Mouse (Mus musculus): ENCODE results near the gene Asz1.

Gene Asz1

GRCm38 (mm10) chr6:18108934-18109333 lies at the start of gene Asz1:
Asz1 (minus strand) TSS chr6:18109061.
- TF ChIP-seq GATA4 (IDR thresholded peaks at IDR 0.05; ENCODE audit: insufficient replicate concordance, low read length): no peak

DNA sequence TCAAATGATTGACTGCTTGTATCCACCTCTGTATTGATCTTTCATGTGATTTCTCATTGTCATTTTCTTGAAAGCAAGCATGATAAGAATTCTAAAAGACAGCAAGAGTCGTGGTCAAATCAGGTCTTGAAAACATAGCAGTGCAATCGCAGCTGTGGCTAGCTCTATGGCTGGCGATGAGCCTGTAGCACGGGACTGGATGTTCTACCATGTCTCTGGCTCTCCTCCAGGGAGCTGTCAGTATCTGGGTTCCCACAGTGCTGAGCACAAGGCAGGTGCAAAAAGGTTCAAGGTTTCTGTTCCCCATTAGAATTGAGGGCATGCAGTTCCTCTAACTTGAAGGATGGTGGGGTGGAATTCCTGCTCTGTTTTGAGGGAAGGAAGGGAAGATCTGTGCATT lies 44.2 kb upstream of the Asz1 start:
- no peak for TF ChIP-seq GATA4 (IDR thresholded peaks at IDR 0.05; ENCODE audit: insufficient replicate concordance, low read length)

DNA sequence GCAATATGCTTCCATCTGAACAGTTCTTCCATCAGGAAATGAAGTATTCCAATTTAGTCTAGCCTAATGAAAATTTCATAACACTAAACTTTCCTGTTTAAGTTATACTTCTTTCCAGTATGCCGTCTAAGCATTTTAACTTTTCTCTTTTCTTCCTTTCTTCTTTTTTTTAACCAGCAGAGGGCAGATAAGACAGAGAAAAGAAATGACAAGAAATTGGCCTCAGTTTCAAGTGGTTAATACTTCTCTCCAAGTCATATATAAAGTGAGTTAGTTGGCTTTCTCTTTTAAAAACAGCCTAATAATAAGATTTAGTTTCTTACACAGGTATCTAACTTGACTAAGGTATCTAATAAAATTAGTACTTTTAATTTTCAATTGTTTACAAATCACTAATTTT lies 26.4 kb upstream of the Asz1 start:
- no peak for TF ChIP-seq GATA4 (IDR thresholded peaks at IDR 0.05; ENCODE audit: insufficient replicate concordance, low read length)

GRCm38 (mm10) chr6:18128059-18128458 lies 19.2 kb upstream of the Asz1 start:
- no peak for TF ChIP-seq GATA4 (IDR thresholded peaks at IDR 0.05; ENCODE audit: insufficient replicate concordance, low read length)

- TF ChIP-seq GATA4 (IDR thresholded peaks at IDR 0.05; ENCODE audit: insufficient replicate concordance, low read length): no peak
Observed at GRCm38 (mm10) chr6:18127206-18127983, 18.5 kb upstream of the Asz1 start.

DNA sequence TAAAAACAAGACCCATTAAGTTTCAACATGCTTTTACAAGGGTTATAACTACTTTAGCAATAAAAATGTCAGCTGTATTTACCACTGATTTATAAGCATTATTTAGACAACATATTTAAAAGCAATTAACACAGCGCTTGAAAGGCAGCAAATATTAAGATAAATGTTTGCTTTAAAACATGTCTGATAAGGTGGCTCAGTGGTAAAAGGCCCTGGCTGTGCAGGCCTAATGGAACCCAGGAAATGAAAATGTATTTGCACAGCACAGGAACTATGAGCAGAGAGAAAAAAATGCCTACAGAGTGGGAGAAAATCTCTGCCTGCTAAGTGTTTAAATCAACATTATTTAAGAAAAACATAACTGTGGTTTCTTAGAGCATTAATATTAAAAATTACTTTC lies 12.0 kb downstream of the Asz1 start:
- no peak for TF ChIP-seq GATA4 (IDR thresholded peaks at IDR 0.05; ENCODE audit: insufficient replicate concordance, low read length)

GRCm38 (mm10) chr6:18089098-18089497 lies 19.8 kb downstream of the Asz1 start:
- no peak for TF ChIP-seq GATA4 (IDR thresholded peaks at IDR 0.05; ENCODE audit: insufficient replicate concordance, low read length)

DNA sequence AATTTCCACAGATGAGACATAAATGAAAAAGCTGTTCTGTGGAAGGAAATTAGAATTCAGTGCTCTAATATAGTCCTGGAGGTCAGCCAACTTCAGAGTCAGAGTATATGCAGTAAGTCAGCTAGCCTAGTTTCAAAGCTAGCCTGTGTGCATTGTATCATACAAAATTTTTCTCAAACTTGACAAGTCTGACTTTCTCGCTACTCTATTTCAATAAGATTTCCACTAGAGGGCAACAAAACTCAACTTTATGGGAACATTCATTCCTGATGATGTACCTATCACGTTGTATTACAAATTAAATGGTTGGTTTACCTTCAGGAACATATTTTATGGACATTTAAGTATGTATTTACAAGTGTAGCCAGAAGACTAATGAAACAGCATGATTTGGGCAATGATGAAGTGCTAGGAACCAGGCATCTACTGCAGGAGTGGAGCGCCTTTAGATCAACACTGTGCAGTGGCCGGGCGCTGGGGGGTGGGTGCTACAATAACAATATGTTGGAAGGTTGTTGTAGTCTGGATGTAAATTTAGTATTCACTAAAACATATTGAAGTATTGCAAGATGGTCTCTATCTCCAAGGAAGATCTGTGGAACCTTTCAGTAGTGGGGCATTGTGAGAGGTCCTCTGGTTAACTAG lies 21.6 kb downstream of the Asz1 start:
- TF ChIP-seq GATA4 (IDR thresholded peaks at IDR 0.05; ENCODE audit: insufficient replicate concordance, low read length): no peak

DNA sequence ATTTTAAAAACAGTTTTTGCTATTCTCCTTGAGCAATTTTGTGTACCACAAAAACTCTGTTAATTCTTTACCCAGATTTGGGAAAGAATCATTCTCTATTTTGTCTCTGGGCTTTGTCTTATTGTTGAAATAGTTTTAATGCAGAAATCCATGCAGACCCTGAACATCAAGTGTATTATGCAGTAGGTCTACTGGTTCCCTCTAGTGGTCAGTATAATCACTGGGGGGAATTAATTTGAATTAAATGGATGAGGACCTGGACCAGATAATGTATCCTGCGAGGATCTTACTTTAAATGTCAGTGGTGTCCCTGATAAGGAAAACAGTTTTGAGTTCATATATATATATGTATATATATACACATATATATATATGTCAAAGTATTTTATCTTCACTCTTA lies 30.2 kb downstream of the Asz1 start:
- no peak for TF ChIP-seq GATA4 (IDR thresholded peaks at IDR 0.05; ENCODE audit: insufficient replicate concordance, low read length)

DNA sequence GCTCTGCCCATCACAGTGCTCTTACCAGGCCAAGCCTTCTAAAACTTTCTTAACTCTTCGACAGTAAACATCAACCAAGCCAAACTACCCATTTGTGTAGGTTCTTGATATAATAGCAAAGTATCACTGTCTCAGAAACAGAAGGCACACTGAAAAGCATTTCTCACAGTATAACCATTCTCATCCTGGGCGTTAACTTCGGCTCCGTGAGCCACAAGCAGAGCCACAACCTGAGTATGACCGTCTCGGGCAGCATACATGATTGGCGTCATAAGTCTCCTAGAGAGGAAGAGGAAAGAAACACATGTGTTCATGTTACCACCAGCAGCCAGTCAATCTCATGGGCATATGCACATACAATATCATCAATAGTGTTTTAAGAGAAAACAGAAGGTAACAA lies 31.9 kb downstream of the Asz1 start:
- TF ChIP-seq GATA4 (IDR thresholded peaks at IDR 0.05; ENCODE audit: insufficient replicate concordance, low read length): no peak

- TF ChIP-seq GATA4 (IDR thresholded peaks at IDR 0.05; ENCODE audit: insufficient replicate concordance, low read length): 0 out of 2 replicates have a peak, but pooled peaks have one; percentile 23
Observed at GRCm38 (mm10) chr6:18076577-18076976, 32.3 kb downstream of the Asz1 start.

DNA sequence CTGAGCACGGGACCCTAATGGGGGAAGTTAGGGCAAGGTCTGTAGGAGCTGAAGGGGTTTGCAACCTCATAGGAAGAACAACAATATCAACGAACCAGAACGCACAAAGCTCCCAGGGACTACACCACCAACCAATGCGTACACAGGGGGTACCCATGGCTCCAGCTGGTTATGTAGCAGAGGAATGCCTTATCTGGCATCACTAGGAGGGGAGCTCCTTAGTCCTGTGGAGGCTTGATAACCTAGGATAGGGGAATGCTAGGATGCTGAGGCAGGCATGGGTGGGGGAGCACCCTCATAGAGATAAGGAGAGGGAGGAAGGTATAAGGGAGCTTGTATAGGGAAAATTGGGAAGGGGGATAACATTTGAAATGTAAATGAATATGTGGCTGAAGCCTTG lies 51.0 kb downstream of the Asz1 start:
- no peak for TF ChIP-seq GATA4 (IDR thresholded peaks at IDR 0.05; ENCODE audit: insufficient replicate concordance, low read length)

GRCm38 (mm10) chr6:18051702-18052101 lies 57.2 kb downstream of the Asz1 start:
- TF ChIP-seq GATA4 (IDR thresholded peaks at IDR 0.05; ENCODE audit: insufficient replicate concordance, low read length): no peak

- TF ChIP-seq GATA4 (IDR thresholded peaks at IDR 0.05; ENCODE audit: insufficient replicate concordance, low read length): no peak
Observed at GRCm38 (mm10) chr6:18044299-18044698, 64.6 kb downstream of the Asz1 start.

DNA sequence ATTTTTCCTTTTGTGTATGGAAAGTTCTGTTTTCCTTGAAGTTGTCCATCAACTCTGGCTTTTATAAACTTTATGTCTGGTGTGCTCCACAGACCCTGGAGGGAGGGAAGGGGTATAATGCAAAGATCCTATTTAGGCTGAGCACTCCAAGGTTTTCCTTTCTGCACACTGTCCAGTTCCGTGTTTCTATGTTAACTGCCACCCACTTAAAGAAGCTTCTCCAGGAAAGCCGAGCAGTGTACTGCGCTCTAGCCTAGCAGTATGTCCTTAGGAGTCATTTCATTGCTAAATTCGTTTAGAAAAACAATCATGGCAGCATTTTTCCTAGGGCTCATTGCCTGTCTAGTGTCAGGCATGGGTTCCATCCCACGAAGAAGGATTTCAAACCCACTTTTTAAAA lies 65.7 kb downstream of the Asz1 start:
- TF ChIP-seq GATA4 (IDR thresholded peaks at IDR 0.05; ENCODE audit: insufficient replicate concordance, low read length): no peak

DNA sequence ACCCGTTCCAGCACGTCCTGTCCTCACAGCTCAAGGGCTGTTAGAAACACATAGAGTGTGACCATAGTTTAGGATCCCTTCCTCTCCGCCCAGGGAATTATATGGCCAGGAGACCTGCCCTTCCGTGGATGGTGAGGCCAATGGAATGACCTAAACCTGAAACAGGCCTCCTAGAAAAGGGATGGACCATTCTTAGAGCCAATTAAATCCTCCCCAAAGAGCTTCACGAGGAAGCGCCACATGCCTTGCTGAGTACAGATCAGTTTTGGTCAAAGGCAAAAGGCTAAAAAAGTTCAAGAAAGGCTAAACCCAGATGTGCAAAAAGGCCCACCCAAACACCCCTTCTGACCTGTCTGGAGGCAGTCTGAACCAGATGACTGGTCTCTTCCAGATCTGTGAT lies 76.6 kb downstream of the Asz1 start:
- no peak for TF ChIP-seq GATA4 (IDR thresholded peaks at IDR 0.05; ENCODE audit: insufficient replicate concordance, low read length)
